Comparison of ENCODE assay signal across 20 mouse cellular contexts in genomic region chr11:59335150-59335549, GRCm38 (mm10). TPM values are rescaled to one million over a fixed set of nuclear protein-coding genes. Genes with fewer than 3 reads are reported as not detected.
"Had no signal": no experiment of that assay in that cellular context is flagged by ENCODE, and none has a peak within 500 bp of the region (broad histone marks: within the 10 kb centered on the region; RNA-seq: fewer than 3 reads in every experiment).

No protein-coding gene starts in this region.

- H3K36me3 ChIP-seq: kidney, embryonic 15.5 days; liver, embryonic 13.5 days; lung, embryonic 15.5 days; midbrain, embryonic 13.5 days had no signal

- H3K27ac ChIP-seq: kidney, embryonic 15.5 days; limb, embryonic 12.5 days; liver, embryonic 13.5 days; lung, embryonic 15.5 days; midbrain, embryonic 13.5 days had no signal

- H3K27me3 ChIP-seq: kidney, embryonic 15.5 days; lung, embryonic 15.5 days had no signal

- H3K9me3 ChIP-seq: kidney, embryonic 15.5 days; limb, embryonic 12.5 days; liver, embryonic 13.5 days; lung, embryonic 15.5 days; midbrain, embryonic 13.5 days had no signal

- H3K4me3 ChIP-seq: kidney, embryonic 15.5 days; limb, embryonic 12.5 days; liver, embryonic 13.5 days; lung, embryonic 15.5 days; midbrain, embryonic 13.5 days had no signal

- DNase-seq: kidney, postnatal 14 days; liver; liver, embryonic 13.5 days; liver, postnatal 0 days; lung, postnatal 36 days; right cerebral cortex, postnatal 14 days; thymus, adult 18-20 months; thymus, postnatal 14 days had no signal

- H3K4me1 ChIP-seq: liver, embryonic 13.5 days had no signal

RNA-seq across cellular contexts. Expression of gene Wnt9a, which starts 28.4 kb away (rescaled TPM):
- total RNA-seq: megakaryocyte progenitor cell, adult 5-6 weeks had no signal

RNA-seq across cellular contexts. Expression of gene Prss38, which starts 40.3 kb away (rescaled TPM):
- total RNA-seq: layer of hippocampus, postnatal 25 days; left cerebral cortex, adult 8-10 months; left cerebral cortex, postnatal 25 days; megakaryocyte progenitor cell, adult 5-6 weeks; midbrain, postnatal 0 days had no signal
- polyA plus RNA-seq: kidney, embryonic 15.5 days; liver, embryonic 13.5 days; liver, postnatal 0 days; lung, embryonic 15.5 days; midbrain, embryonic 13.5 days; midbrain, postnatal 0 days; neural tube, embryonic 14.5 days; small intestine, adult 2 months; stomach, embryonic 16.5 days had no signal

RNA-seq across cellular contexts. Expression of gene Wnt3a, which starts 44.6 kb away (rescaled TPM):
- total RNA-seq: left cerebral cortex, adult 8-10 months; left cerebral cortex, postnatal 25 days; megakaryocyte progenitor cell, adult 5-6 weeks had no signal
- polyA plus RNA-seq: kidney, embryonic 15.5 days; liver, embryonic 13.5 days; liver, postnatal 0 days; midbrain, postnatal 0 days; small intestine, adult 2 months had no signal
